Mouse (Mus musculus): ENCODE results near the gene Gpn1.

Gpn1 gene

GRCm38 (mm10) chr5:31560352-31560751 lies 65.8 kb downstream of the Gpn1 start:
- DNase-seq = no peak

GRCm38 (mm10) chr5:31562036-31562666 lies 67.6 kb downstream of the Gpn1 start:
- peak; percentile 76 for DNase-seq
